Mouse (Mus musculus) adrenal gland, adult 2 months (tissue): ENCODE measurements around the gene Cdc16. TPM values are rescaled to one million over a fixed set of nuclear protein-coding genes. Genes with fewer than 3 reads are reported as not detected.

Experiments
- DNase-seq: peaks from one replicate; pipeline ENCODE4 v3.0.0; 2021
- polyA plus RNA-seq: library from polyadenylated mRNA; depleted of rRNA; stranded (reverse); fragments of >200 nt; gene quantifications from 2 replicates; pipeline ENCODE4 v1.2.3, GENCODE M21; 2012; rRNA removed
- total RNA-seq, 2 experiments: library from RNA; stranded (reverse); gene quantifications; 2 replicates each; pipeline ENCODE4 v1.2.3; 2021

The Cdc16 gene
- total and polyA plus RNA-seq, 3 experiments = 28.8 to 57.0 (median 51.0) TPM

- DNase-seq = no peak
Measured at GRCm38 (mm10) chr8:13799566-13799965, 42.1 kb downstream of the Cdc16 start.

GRCm38 (mm10) chr8:13828598-13829172, 71.2 kb downstream of the Cdc16 start:
- DNase-seq = no peak

Other genes with a start within 250 kb of the Cdc16 start
- gene 1700029H14Rik, start 195.2 kb upstream of the Cdc16 start, total RNA-seq = not detected
- not detected in 2 replicates for gene 1700029H14Rik, start 195.2 kb upstream of the Cdc16 start, polyA plus RNA-seq
- gene Rasa3, start 80.1 kb upstream of the Cdc16 start, total RNA-seq = 10 to 100 TPM; 27.4 to 35.9 TPM
- gene Rasa3, start 80.1 kb upstream of the Cdc16 start, polyA plus RNA-seq = 25.8 and 38.6 TPM in 2 replicates
- gene Cfap97d2, start 51.8 kb upstream of the Cdc16 start, total RNA-seq = not detected
- gene Cfap97d2, start 51.8 kb upstream of the Cdc16 start, polyA plus RNA-seq = 0.13 and 0.45 TPM in 2 replicates
- 10 to 100 TPM; 27.7 to 28.3 TPM for gene Upf3a, start 27.9 kb downstream of the Cdc16 start, total RNA-seq
- 4.1 and 5.8 TPM in 2 replicates for gene Upf3a, start 27.9 kb downstream of the Cdc16 start, polyA plus RNA-seq
- gene AF366264, start 80.7 kb downstream of the Cdc16 start, total RNA-seq = not detected
- not detected in 2 replicates for gene AF366264, start 80.7 kb downstream of the Cdc16 start, polyA plus RNA-seq
- gene Champ1, start 112.0 kb downstream of the Cdc16 start, total RNA-seq = 10 to 100 TPM; 22.6 to 25.1 TPM
- 10.9 and 12.2 TPM in 2 replicates for gene Champ1, start 112.0 kb downstream of the Cdc16 start, polyA plus RNA-seq
- 10 to 100 TPM in 1 of 2 experiments, 1 to 10 TPM in 1; 9.1 to 18.7 TPM for gene Coprs, start 132.6 kb downstream of the Cdc16 start, total RNA-seq
- gene Coprs, start 132.6 kb downstream of the Cdc16 start, polyA plus RNA-seq = 20.6 and 28.1 TPM in 2 replicates